Mouse (Mus musculus) bone marrow macrophage, adult 2 months (primary cell): ENCODE results near the gene Podn.

Experiments used
- CTCF ChIP-seq: IDR thresholded peaks from 2 replicates; pipeline ENCODE4 v1.5.1; 2012; ENCODE audit warnings: low read depth, mild to moderate bottlenecking, low read length, moderate library complexity
- POLR2A ChIP-seq: IDR thresholded peaks from 2 replicates; pipeline ENCODE4 v1.6.1; 2012; ENCODE audit warnings: mild to moderate bottlenecking, low read depth, low read length, borderline replicate concordance

- TF ChIP-seq POLR2A = no peak
- TF ChIP-seq CTCF = no peak
Observed at GRCm38 (mm10) chr4:107998641-107999332, 97.5 kb downstream of the Podn start.
